Mouse (Mus musculus) common myeloid progenitor, adult 5-6 weeks (primary cell): Measurements from ENCODE around the gene Stab1. TPM values are rescaled to one million over a fixed set of nuclear protein-coding genes. Genes with fewer than 3 reads are reported as not detected.

Experiments
- ATAC-seq: replicated peaks from 2 replicates; pipeline ENCODE4 v1.8.0; 2016; ENCODE audit warnings: low read depth, mild to moderate bottlenecking, moderate TSS enrichment, inconsistent platforms; ENCODE audit not compliant: poor library complexity, severe bottlenecking
- total RNA-seq: library from RNA; stranded (forward); fragments of 200-1000, 187-1606 nt; gene quantifications from 2 replicates; pipeline ENCODE4 v1.2.3, GENCODE M21; 2017

Stab1 gene
- not detected in 2 replicates for total RNA-seq

GRCm38 (mm10) chr14:31168425-31168824, at the start of gene Stab1:
Stab1 (minus strand) TSS chr14:31168641.
- ATAC-seq, result peak; percentile 53

- ATAC-seq, result peak; percentile 85
Observed at GRCm38 (mm10) chr14:31217666-31218065, 49.2 kb upstream of the Stab1 start, which contains the start of gene Sema3g. Sema3g (plus strand) TSS chr14:31217860.

GRCm38 (mm10) chr14:31216846-31217245, 48.4 kb upstream of the Stab1 start, which contains the start of gene Nisch:
Nisch (minus strand) TSS chr14:31216946.
- no peak for ATAC-seq

- peak; percentile 75 for ATAC-seq
Observed at GRCm38 (mm10) chr14:31215157-31216002, 46.9 kb upstream of the Stab1 start.

- peak; percentile 26; the same call in 1 of the 2 replicates for ATAC-seq
Observed at GRCm38 (mm10) chr14:31214684-31215083, 46.2 kb upstream of the Stab1 start.

GRCm38 (mm10) chr14:31213868-31214267, 45.4 kb upstream of the Stab1 start:
- ATAC-seq, result no peak

GRCm38 (mm10) chr14:31212499-31212898, 44.1 kb upstream of the Stab1 start:
- no peak for ATAC-seq

- ATAC-seq, result no peak
Observed at GRCm38 (mm10) chr14:31211854-31212253, 43.4 kb upstream of the Stab1 start.

GRCm38 (mm10) chr14:31209133-31209557, 40.7 kb upstream of the Stab1 start:
- no peak for ATAC-seq

GRCm38 (mm10) chr14:31208084-31208483, 39.6 kb upstream of the Stab1 start, which contains the start of gene Tnnc1:
Tnnc1 (plus strand) TSS chr14:31208312.
- no peak for ATAC-seq

- no peak for ATAC-seq
Observed at GRCm38 (mm10) chr14:31207070-31207830, 38.8 kb upstream of the Stab1 start.

GRCm38 (mm10) chr14:31206472-31206981, 38.1 kb upstream of the Stab1 start:
- ATAC-seq, result peak; percentile 71

- ATAC-seq, result peak; percentile 10; the same call in 1 of the 2 replicates
Observed at GRCm38 (mm10) chr14:31205562-31206467, 37.4 kb upstream of the Stab1 start.

- no peak for ATAC-seq
Observed at GRCm38 (mm10) chr14:31205244-31205561, 36.8 kb upstream of the Stab1 start.

- peak; percentile 34; the same call in 1 of the 2 replicates for ATAC-seq
Observed at GRCm38 (mm10) chr14:31204844-31205243, 36.4 kb upstream of the Stab1 start.

- no peak for ATAC-seq
Observed at GRCm38 (mm10) chr14:31200038-31200437, 31.6 kb upstream of the Stab1 start.

GRCm38 (mm10) chr14:31199599-31199998, 31.2 kb upstream of the Stab1 start:
- ATAC-seq, result no peak

- no peak for ATAC-seq
Observed at GRCm38 (mm10) chr14:31197547-31198516, 29.4 kb upstream of the Stab1 start.
